Mouse (Mus musculus): Measurements from ENCODE around the gene Eif4g1. TPM values are rescaled to one million over a fixed set of nuclear protein-coding genes. Genes with fewer than 3 reads are reported as not detected.
A peak's percentile ranks its signal among the peaks of the same experiment; 100 is the strongest.

The Eif4g1 gene
- polyA plus RNA-seq, 1 experiment from 2014 or later = 197 TPM

GRCm38 (mm10) chr16:20642161-20642560 is 26.0 kb upstream of the Eif4g1 start:
- Histone ChIP-seq H3K27ac (no peak overlapping the region), H3K4me2 (replicated peaks) (no peak overlapping the region), H3K4me1 (no peaks in the 10 kb centered on the region), H3K36me3 (no peaks in the 10 kb centered on the region), H3K9ac (no peak overlapping the region), H3K27me3 (no peaks in the 10 kb centered on the region), H3K9me3 (replicated peaks) (no peaks in the 10 kb centered on the region), H3K4me3 (no peak overlapping the region)
- 0 out of 2 replicates have a peak, but pooled peaks have one; percentile 40 for ATAC-seq (ENCODE audit: low FRiP score)
- WGBS = 6% methylated on average over 8 of the region's 8 CpGs

- Histone ChIP-seq H3K36me3 (no peaks in the 10 kb centered on the region), H3K4me1 (no peaks in the 10 kb centered on the region), H3K27ac (no peak overlapping the region), H3K27me3 (no peaks in the 10 kb centered on the region), H3K9me3 (replicated peaks) (no peaks in the 10 kb centered on the region), H3K4me2 (replicated peaks) (no peak overlapping the region), H3K9ac (no peak overlapping the region), H3K4me3 (no peak overlapping the region)
- WGBS = 91% methylated on average over 7 of the region's 7 CpGs
- ATAC-seq (ENCODE audit: low FRiP score) = no peak
Measured at GRCm38 (mm10) chr16:20643911-20644310, 24.2 kb upstream of the Eif4g1 start.

DNA sequence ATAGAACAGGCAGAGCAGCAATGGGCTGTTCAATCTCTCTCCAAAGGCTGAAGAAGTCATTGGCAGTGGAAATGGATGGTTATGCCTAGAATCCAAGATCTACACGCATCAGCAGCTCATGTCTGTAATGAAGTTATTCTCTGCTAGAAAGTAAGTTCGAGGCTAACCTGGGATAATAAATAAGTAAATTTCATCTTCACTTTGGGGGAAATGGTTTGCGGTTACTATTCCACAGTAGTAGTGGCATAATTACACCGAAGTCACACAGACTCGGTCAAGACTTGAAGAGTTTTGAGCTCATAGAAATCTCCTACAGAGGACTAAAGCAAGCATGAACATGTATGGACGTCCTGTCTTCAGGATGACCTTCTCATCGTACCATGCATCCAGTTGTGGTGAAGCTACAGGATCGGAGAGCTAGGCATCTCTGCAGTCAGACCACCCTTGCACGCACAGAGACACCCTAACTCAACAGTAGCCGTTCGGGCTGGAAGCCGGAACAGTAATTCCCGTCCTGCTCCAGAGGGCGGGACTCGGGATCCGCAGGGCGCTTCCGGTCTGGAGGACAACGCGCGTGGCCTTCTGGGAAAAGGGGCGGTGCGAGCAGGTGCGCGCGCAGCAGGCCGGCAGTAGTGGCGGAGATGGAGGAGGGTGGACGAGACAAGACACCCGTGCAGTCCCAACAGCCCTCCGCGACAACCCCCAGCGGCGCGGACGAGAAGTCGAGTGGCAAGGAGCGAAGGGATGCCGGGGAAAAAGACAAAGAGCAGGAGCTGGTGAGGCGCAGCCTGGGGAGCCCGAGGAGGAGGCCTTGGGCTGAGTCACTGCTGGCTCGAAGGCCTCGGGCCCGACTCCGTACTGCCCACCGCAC is 16.8 kb upstream of the Eif4g1 start, which contains the start of gene Psmd2:
TSS of gene Psmd2 (plus strand) at position 577 of the 871 bp plus-strand sequence.
- Histone ChIP-seq H3K9ac (peak within 1 kb of the TSS; percentile 91), H3K27me3 (no peaks in the 10 kb centered on the region), H3K4me3 (peak within 1 kb of the TSS; percentile 87), H3K9me3 (replicated peaks) (no peaks in the 10 kb centered on the region), H3K4me2 (replicated peaks) (peak within 1 kb of the TSS; percentile 94), H3K36me3 (peaks cover 22% of the 10 kb centered on the region), H3K4me1 (peaks cover 17% of the 10 kb centered on the region), H3K27ac (peak within 1 kb of the TSS; percentile 78)
- WGBS = 1% methylated on average over 46 of the region's 46 CpGs
- ATAC-seq (ENCODE audit: low FRiP score) = peak; percentile 96

DNA sequence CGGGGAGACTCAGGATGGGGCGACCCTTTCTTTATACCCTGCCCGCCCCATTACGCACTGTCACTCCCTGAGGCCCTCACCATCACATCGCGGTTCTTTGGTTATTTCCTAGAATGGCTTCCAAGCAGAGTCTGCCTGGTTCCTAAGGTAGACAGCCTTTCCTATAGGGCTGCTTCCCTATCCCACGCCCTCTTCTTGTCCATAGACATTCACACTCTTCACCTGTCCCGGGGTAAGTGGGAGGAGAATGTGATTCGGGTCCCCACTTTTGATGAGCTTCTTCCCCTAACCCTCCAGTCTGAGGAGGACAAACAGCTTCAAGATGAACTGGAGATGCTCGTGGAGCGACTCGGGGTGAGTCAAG is 16.2 kb upstream of the Eif4g1 start:
- Histone ChIP-seq H3K9me3 (replicated peaks) (no peaks in the 10 kb centered on the region), H3K36me3 (peaks cover 28% of the 10 kb centered on the region), H3K4me3 (peak overlapping the region; percentile 87), H3K9ac (peak overlapping the region; percentile 91), H3K27me3 (no peaks in the 10 kb centered on the region), H3K4me2 (replicated peaks) (peak overlapping the region; percentile 94), H3K27ac (peak overlapping the region; percentile 78), H3K4me1 (peaks cover 17% of the 10 kb centered on the region)
- WGBS = 10% methylated on average over 12 of the region's 12 CpGs
- no peak for ATAC-seq (ENCODE audit: low FRiP score)

GRCm38 (mm10) chr16:20653315-20653714 is 14.8 kb upstream of the Eif4g1 start:
- peaks cover 42% of the 10 kb centered on the region for H3K36me3 ChIP-seq
- no peak overlapping the region for H3K4me2 ChIP-seq (replicated peaks)
- no peaks in the 10 kb centered on the region for H3K9me3 ChIP-seq (replicated peaks)
- no peak overlapping the region for H3K4me3 ChIP-seq
- H3K27me3 ChIP-seq = no peaks in the 10 kb centered on the region
- H3K4me1 ChIP-seq = peaks cover 17% of the 10 kb centered on the region
- no peak overlapping the region for H3K9ac ChIP-seq
- ATAC-seq (ENCODE audit: low FRiP score) = no peak
- WGBS = 57% methylated on average over 2 of the region's 2 CpGs
- H3K27ac ChIP-seq = no peak overlapping the region

GRCm38 (mm10) chr16:20657661-20658060 is 10.5 kb upstream of the Eif4g1 start:
- no peaks in the 10 kb centered on the region for H3K9me3 ChIP-seq (replicated peaks)
- no peaks in the 10 kb centered on the region for H3K27me3 ChIP-seq
- H3K27ac ChIP-seq = no peak overlapping the region
- H3K4me2 ChIP-seq (replicated peaks) = no peak overlapping the region
- ATAC-seq (ENCODE audit: low FRiP score) = no peak
- WGBS = 91% methylated on average over 4 of the region's 4 CpGs
- H3K4me1 ChIP-seq = peaks cover 6% of the 10 kb centered on the region
- no peak overlapping the region for H3K9ac ChIP-seq
- H3K36me3 ChIP-seq = peaks cover 85% of the 10 kb centered on the region
- no peak overlapping the region for H3K4me3 ChIP-seq

- no peaks in the 10 kb centered on the region for H3K27me3 ChIP-seq
- peaks cover 19% of the 10 kb centered on the region for H3K4me1 ChIP-seq
- no peaks in the 10 kb centered on the region for H3K9me3 ChIP-seq (replicated peaks)
- ATAC-seq (ENCODE audit: low FRiP score) = no peak
- H3K27ac ChIP-seq = no peak overlapping the region
- no peak overlapping the region for H3K9ac ChIP-seq
- no peak overlapping the region for H3K4me3 ChIP-seq
- H3K36me3 ChIP-seq = peaks cover 9% of the 10 kb centered on the region
- H3K4me2 ChIP-seq (replicated peaks) = no peak overlapping the region
- 87% methylated on average over 3 of the region's 3 CpGs for WGBS
Measured at GRCm38 (mm10) chr16:20670291-20670690, 2.2 kb downstream of the Eif4g1 start.

DNA sequence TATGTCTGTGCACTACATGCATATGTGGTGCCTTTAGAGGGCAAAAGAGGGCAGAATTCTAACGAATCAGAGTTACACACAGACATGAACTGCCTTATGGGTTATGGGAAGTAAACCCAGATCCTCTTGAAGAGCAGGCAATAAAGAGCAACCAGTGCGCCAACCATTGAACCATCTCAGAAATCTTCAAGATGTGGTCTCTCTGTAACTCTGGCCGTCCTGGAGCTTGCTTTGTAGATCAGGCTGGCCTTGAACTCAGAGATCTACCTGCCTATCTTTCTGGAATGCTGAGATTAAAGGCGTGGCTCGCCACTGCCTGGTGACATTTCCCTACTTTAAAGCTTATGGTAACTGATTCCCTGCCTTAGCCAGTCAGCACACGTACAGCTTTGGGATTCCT is 3.8 kb downstream of the Eif4g1 start:
- Histone ChIP-seq H3K4me1 (peaks cover 19% of the 10 kb centered on the region), H3K36me3 (peaks cover 17% of the 10 kb centered on the region), H3K9ac (no peak overlapping the region), H3K9me3 (replicated peaks) (no peaks in the 10 kb centered on the region), H3K27me3 (no peaks in the 10 kb centered on the region), H3K4me3 (peak overlapping the region; percentile 86; the same call in 1 of the 2 replicates), H3K27ac (no peak overlapping the region), H3K4me2 (replicated peaks) (peak overlapping the region; percentile 98)
- 26% methylated on average over 6 of the region's 6 CpGs for WGBS
- ATAC-seq (ENCODE audit: low FRiP score) = no peak

DNA sequence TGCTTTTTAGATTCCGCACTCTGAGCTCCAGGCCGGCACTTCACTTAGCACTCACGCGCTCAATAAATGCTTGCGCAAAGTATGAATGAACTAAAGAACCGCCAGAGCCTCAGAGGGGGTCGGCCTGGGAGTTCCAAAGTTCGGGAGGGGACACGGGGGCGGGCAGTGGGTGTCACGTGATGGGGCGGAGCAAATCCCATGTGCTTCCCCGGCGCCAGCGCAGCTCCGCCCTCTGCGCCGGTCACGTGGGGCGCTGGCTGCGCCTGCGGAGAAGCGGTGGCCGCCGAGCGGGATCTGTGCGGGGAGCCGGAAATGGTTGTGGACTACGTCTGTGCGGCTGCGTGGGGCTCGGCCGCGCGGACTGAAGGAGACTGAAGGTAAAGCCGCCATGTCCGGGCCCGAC is 4.4 kb downstream of the Eif4g1 start:
- Histone ChIP-seq H3K36me3 (peaks cover 23% of the 10 kb centered on the region), H3K27ac (peak overlapping the region; percentile 97), H3K4me1 (peaks cover 19% of the 10 kb centered on the region), H3K4me3 (peak overlapping the region; percentile 86), H3K9me3 (replicated peaks) (no peaks in the 10 kb centered on the region), H3K27me3 (no peaks in the 10 kb centered on the region), H3K4me2 (replicated peaks) (peak overlapping the region; percentile 98), H3K9ac (peak overlapping the region; percentile 99)
- WGBS = 0% methylated on average over 36 of the region's 38 CpGs
- ATAC-seq (ENCODE audit: low FRiP score) = peak; percentile 96

- Histone ChIP-seq H3K4me1 (peaks cover 19% of the 10 kb centered on the region), H3K4me2 (replicated peaks) (peak overlapping the region; percentile 98), H3K9ac (peak overlapping the region; percentile 99), H3K27ac (peak overlapping the region; percentile 97), H3K36me3 (peaks cover 29% of the 10 kb centered on the region), H3K4me3 (peak overlapping the region; percentile 86), H3K27me3 (no peaks in the 10 kb centered on the region), H3K9me3 (replicated peaks) (no peaks in the 10 kb centered on the region)
- ATAC-seq (ENCODE audit: low FRiP score) = peak; percentile 88
- under 1% methylated on average over 42 of the region's 78 CpGs for WGBS
Measured at GRCm38 (mm10) chr16:20672965-20673705, 5.0 kb downstream of the Eif4g1 start.

- no peaks in the 10 kb centered on the region for H3K27me3 ChIP-seq
- H3K36me3 ChIP-seq = peaks cover 36% of the 10 kb centered on the region
- ATAC-seq (ENCODE audit: low FRiP score) = no peak
- H3K27ac ChIP-seq = peak overlapping the region; percentile 97; the same call in 1 of the 2 replicates
- H3K4me1 ChIP-seq = peaks cover 19% of the 10 kb centered on the region
- H3K4me2 ChIP-seq (replicated peaks) = peak overlapping the region; percentile 98
- H3K9me3 ChIP-seq (replicated peaks) = no peaks in the 10 kb centered on the region
- H3K4me3 ChIP-seq = peak overlapping the region; percentile 86
- H3K9ac ChIP-seq = peak overlapping the region; percentile 99
- 11% methylated on average over 14 of the region's 14 CpGs for WGBS
Measured at GRCm38 (mm10) chr16:20673706-20674303, 5.7 kb downstream of the Eif4g1 start.

GRCm38 (mm10) chr16:20675213-20675612 is 7.1 kb downstream of the Eif4g1 start:
- peaks cover 50% of the 10 kb centered on the region for H3K36me3 ChIP-seq
- peaks cover 19% of the 10 kb centered on the region for H3K4me1 ChIP-seq
- H3K4me3 ChIP-seq = no peak overlapping the region
- H3K9ac ChIP-seq = 0 out of 2 replicates have a peak overlapping the region, but pooled peaks have one; percentile 8
- no peaks in the 10 kb centered on the region for H3K9me3 ChIP-seq (replicated peaks)
- no peak for ATAC-seq (ENCODE audit: low FRiP score)
- no peaks in the 10 kb centered on the region for H3K27me3 ChIP-seq
- WGBS = 87% methylated on average over 6 of the region's 6 CpGs
- H3K27ac ChIP-seq = no peak overlapping the region
- H3K4me2 ChIP-seq (replicated peaks) = 0 out of 2 replicates have a peak overlapping the region, but pooled peaks have one; percentile 98
